ENCODE assay signal across 11 mouse cellular contexts in genomic region chr14:75454716-75455115, GRCm38 (mm10). TPM values are rescaled to one million over a fixed set of nuclear protein-coding genes. Genes with fewer than 3 reads are reported as not detected.
DNase-seq lines count a peak whose midpoint lies in the region; ATAC-seq and TF ChIP-seq lines count a peak whose summit lies in the region.
"Had no signal": no experiment of that assay in that cellular context is flagged by ENCODE, and none has a peak within 500 bp of the region (broad histone marks: within the 10 kb centered on the region; RNA-seq: fewer than 3 reads in every experiment).

No protein-coding gene starts in this region.

- peaks cover 3 to 12% of the 10 kb centered on the region in 2 experiments; a peak in 3 of 4 replicates for H3K27me3 ChIP-seq in MEL (ENCODE audit: control insufficient read depth in 1 of 2, insufficient read depth in 2 of 2, low read length in 2 of 2)
- H3K27me3 ChIP-seq in forebrain, embryonic 12.5 days = peaks cover 3% of the 10 kb centered on the region; the same call in 1 of the 2 replicates

- WGBS in forebrain, embryonic 12.5 days = 5% methylated on average over 4 of the region's 4 CpGs

- H3K27ac ChIP-seq in MEL (ENCODE audit: control insufficient read depth, low read depth, low read length) = no peak overlapping the region
- peak overlapping the region; percentile 92 for H3K27ac ChIP-seq in forebrain, embryonic 12.5 days
- H3K27ac ChIP-seq: embryonic facial prominence, embryonic 13.5 days; liver, embryonic 13.5 days; stomach, embryonic 15.5 days had no signal

- TF ChIP-seq CTCF in MEL (IDR thresholded peaks at IDR 0.05 in 2 of 3, conservative IDR thresholded peaks at IDR 0.05 in 1 of 3; ENCODE audit: control insufficient read depth in 1 of 3, insufficient read depth in 1 of 3, low read depth in 2 of 3, low read length in 3 of 3, poor library complexity in 1 of 3, severe bottlenecking in 1 of 3) = no peak

- TF ChIP-seq RAD21 in MEL (IDR thresholded peaks at IDR 0.05; ENCODE audit: low read depth, low read length) = no peak

- no peaks in the 10 kb centered on the region for H3K9me3 ChIP-seq in MEL (replicated peaks; ENCODE audit: insufficient read depth, low read length)
- H3K9me3 ChIP-seq in forebrain, embryonic 12.5 days = no peaks in the 10 kb centered on the region
- H3K9me3 ChIP-seq: embryonic facial prominence, embryonic 13.5 days; liver, embryonic 13.5 days; stomach, embryonic 15.5 days had no signal

- H3K4me1 ChIP-seq in MEL (ENCODE audit: control insufficient read depth in 1 of 2, insufficient read depth in 2 of 2, low read length in 2 of 2) = no peaks in the 10 kb centered on the region
- H3K4me1 ChIP-seq in forebrain, embryonic 12.5 days = peaks cover 38% of the 10 kb centered on the region

- H3K36me3 ChIP-seq in MEL (ENCODE audit: control insufficient read depth in 1 of 2, insufficient read depth in 2 of 2, low read length in 2 of 2) = no peaks in the 10 kb centered on the region
- no peaks in the 10 kb centered on the region for H3K36me3 ChIP-seq in forebrain, embryonic 12.5 days (replicated peaks)
- H3K36me3 ChIP-seq: embryonic facial prominence, embryonic 13.5 days; liver, embryonic 13.5 days; stomach, embryonic 15.5 days had no signal

- peak overlapping the region; percentile 75 for H3K4me2 ChIP-seq in forebrain, embryonic 12.5 days
- H3K4me2 ChIP-seq: liver, embryonic 13.5 days; stomach, embryonic 15.5 days had no signal

- ATAC-seq in forebrain, embryonic 12.5 days (ENCODE audit: low FRiP score) = peak; percentile 76; the same call in 1 of the 2 replicates

- TF ChIP-seq EP300 in MEL (IDR thresholded peaks at IDR 0.05; ENCODE audit: low read depth in 1 of 2, low read length in 2 of 2) = no peak

- H3K79me2 ChIP-seq in MEL (ENCODE audit: control insufficient read depth, insufficient read depth, low read length, poor library complexity) = no peaks in the 10 kb centered on the region

- no peak overlapping the region for H3K9ac ChIP-seq in MEL (ENCODE audit: control insufficient read depth, low read depth, low read length, poor library complexity, severe bottlenecking)
- peak overlapping the region; percentile 18 for H3K9ac ChIP-seq in forebrain, embryonic 12.5 days
- H3K9ac ChIP-seq: embryonic facial prominence, embryonic 13.5 days; liver, embryonic 13.5 days; stomach, embryonic 15.5 days had no signal

- TF ChIP-seq POLR2A in MEL (IDR thresholded peaks at IDR 0.05; ENCODE audit: control insufficient read depth in 1 of 2, insufficient read depth in 1 of 2, low read depth in 1 of 2, low read length in 2 of 2, poor library complexity in 1 of 2) = no peak

- peak; percentile 62 for DNase-seq in heart, adult 11 months
- DNase-seq in heart, adult 8-10 months (ENCODE audit: low spot score) = no peak
- peak; percentile 9 for DNase-seq in MEL (ENCODE audit: low read depth, low spot score)
- DNase-seq in mesoderm, embryonic 11.5 days (ENCODE audit: low read depth, low spot score) = peak; percentile 67
- no peak for DNase-seq in thymus, adult 18-20 months
- DNase-seq in layer of hippocampus, postnatal 14 days (ENCODE audit: low spot score in 2 of 2) = no peak
- DNase-seq in spleen, postnatal 10 days (ENCODE audit: low spot score in 2 of 2) = no peak
- DNase-seq: liver, embryonic 13.5 days had no signal

- no peak overlapping the region for H3K4me3 ChIP-seq in MEL (ENCODE audit: control insufficient read depth in 1 of 2, insufficient read depth in 1 of 2, low read depth in 2 of 2, low read length in 2 of 2)
- peak overlapping the region; percentile 57 for H3K4me3 ChIP-seq in forebrain, embryonic 12.5 days (replicated peaks)
- H3K4me3 ChIP-seq: embryonic facial prominence, embryonic 13.5 days; liver, embryonic 13.5 days; stomach, embryonic 15.5 days had no signal

TF ChIP-seq in MEL, 35 proteins besides CTCF, POLR2A, EP300 and RAD21:
- TF ChIP-seq MYB (IDR thresholded peaks at IDR 0.05; ENCODE audit: low read depth, low read length) = no peak
- no peak for TF ChIP-seq ZMIZ1 (IDR thresholded peaks at IDR 0.05; ENCODE audit: low read depth, low read length)
- no peak for TF ChIP-seq USF1 (IDR thresholded peaks at IDR 0.05; ENCODE audit: low read depth, low read length)
- no peak for TF ChIP-seq USF2 (IDR thresholded peaks at IDR 0.05; ENCODE audit: borderline replicate concordance in 1 of 2, insufficient read depth in 1 of 2, low read depth in 1 of 2, low read length in 2 of 2)
- no peak for TF ChIP-seq MYC (IDR thresholded peaks at IDR 0.05; ENCODE audit: low read depth, low read length)
- no peak for TF ChIP-seq MAFK (IDR thresholded peaks at IDR 0.05; ENCODE audit: borderline replicate concordance, low read depth, low read length)
TF ChIP-seq in MEL: peak in this region for 0.

RNA-seq across cellular contexts. Expression of gene Siah3, which starts 1.1 kb away (rescaled TPM):
- total RNA-seq in heart, adult 8-10 months (2022) = not detected
- 0.04 and 0.07 TPM in 2 replicates for total RNA-seq in MEL (2012; rRNA removed)
- polyA plus RNA-seq in MEL (2012; ENCODE audit: insufficient read depth in 1 of 2, insufficient read length in 2 of 2, low read depth in 1 of 2, low replicate concordance in 2 of 2, missing spikeins in 1 of 2) = under 1 TPM in 1 of 2 experiments, not detected in 1; 0.29 TPM
- polyA plus RNA-seq in forebrain, embryonic 12.5 days (2016; fragmentation: Nextera tagmentation; extraction: Ambion mirVana) = 4.2 and 6.1 TPM in 2 replicates
- 10 to 100 TPM; 10.7 to 13.4 TPM for total RNA-seq in layer of hippocampus, postnatal 14 days (2021)

Comparison
In these comparisons a context has a peak if more than half of its experiments do, and no peak if none do; other contexts are left out.
1. DNase-seq: peak in heart, adult 11 months (single experiment), MEL (single experiment) and mesoderm, embryonic 11.5 days (single experiment); none in heart, adult 8-10 months (single experiment), thymus, adult 18-20 months (0 of 2), layer of hippocampus, postnatal 14 days (0 of 2) and spleen, postnatal 10 days (0 of 2).
2. RNA of gene Siah3, which starts 1.1 kb away (total RNA-seq): 10.7 to 13.4 TPM in layer of hippocampus, postnatal 14 days; 0.04 to 0.07 TPM in MEL and not detected in heart, adult 8-10 months; every median in the first group is over 10 times any median in the second.